In the genomic region with DNA sequence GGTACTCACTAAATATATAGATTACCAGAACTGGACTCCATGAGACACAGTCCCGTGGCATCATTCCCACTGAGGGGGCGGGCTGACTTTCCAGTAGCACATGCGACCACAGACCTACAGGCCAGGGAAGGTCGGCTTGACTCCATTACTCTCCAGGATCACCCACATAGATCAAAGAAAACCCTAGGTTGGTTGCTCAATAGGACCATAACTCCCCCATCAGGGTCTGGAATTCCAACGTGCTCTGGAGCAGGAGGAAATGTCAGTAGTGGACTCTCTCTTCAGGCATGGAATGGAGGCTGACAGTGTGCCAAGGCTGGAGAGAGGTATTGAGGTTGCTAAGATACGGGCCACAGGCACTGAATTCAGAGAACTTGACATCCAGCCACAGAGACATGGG, we compare ENCODE assay signal across 22 mouse cellular contexts.
DNase-seq lines count a peak whose midpoint lies in the region; ATAC-seq and TF ChIP-seq lines count a peak whose summit lies in the region.
"Had no signal": no experiment of that assay in that cellular context is flagged by ENCODE, and none has a peak within 500 bp of the region (broad histone marks: within the 10 kb centered on the region; RNA-seq: fewer than 3 reads in every experiment).

No protein-coding gene starts in this region.

- H3K4me1 ChIP-seq in lung, embryonic 14.5 days (ENCODE audit: insufficient read depth), result 0 out of 2 replicates have a peak, but pooled peaks cover 3% of the 10 kb centered on the region
- H3K4me1 ChIP-seq in lung, adult 2 months (ENCODE audit: control insufficient read depth, insufficient read depth, low read length), result no peaks in the 10 kb centered on the region
- H3K4me1 ChIP-seq: forebrain, embryonic 15.5 days; hindbrain, embryonic 10.5 days; liver, embryonic 15.5 days had no signal

- H3K4me2 ChIP-seq in lung, embryonic 14.5 days, result no peak overlapping the region
- H3K4me2 ChIP-seq: forebrain, embryonic 15.5 days; heart, embryonic 11.5 days; liver, embryonic 15.5 days had no signal

- DNase-seq in cerebellum, postnatal 10 days, result peak; percentile 22 to 51
- DNase-seq in cerebellum, postnatal 25 days, result no peak
- DNase-seq in lung, embryonic 14.5 days, result peak; percentile 69
- no peak for DNase-seq in lung, adult 2 months
- DNase-seq in NIH3T3 (ENCODE audit: low read depth), result peak; percentile 31
- peak; percentile 11 for DNase-seq in embryo, embryonic 9.5 days (ENCODE audit: extremely low spot score)
- DNase-seq in cerebellum, postnatal 36 days, result no peak
- DNase-seq: adrenal gland, postnatal 36 days; cerebellum, adult 11 months; cerebellum, adult 9-11 months; gastrocnemius, postnatal 10 days; kidney, postnatal 14 days; liver; thymus, adult 2 months had no signal

- H3K9me3 ChIP-seq in lung, embryonic 14.5 days (ENCODE audit: low read depth, low read length), result no peaks in the 10 kb centered on the region
- H3K9me3 ChIP-seq: forebrain, embryonic 15.5 days; liver, embryonic 15.5 days had no signal

- no peaks in the 10 kb centered on the region for H3K36me3 ChIP-seq in lung, embryonic 14.5 days (ENCODE audit: insufficient read depth)
- H3K36me3 ChIP-seq: embryonic facial prominence, embryonic 10.5 days; forebrain, embryonic 15.5 days; hindbrain, embryonic 10.5 days; liver, embryonic 15.5 days had no signal

- H3K27me3 ChIP-seq in lung, embryonic 14.5 days (ENCODE audit: insufficient read depth, low read length), result no peaks in the 10 kb centered on the region
- H3K27me3 ChIP-seq: forebrain, embryonic 15.5 days; liver, embryonic 15.5 days had no signal

- 32% methylated on average over 6 of the region's 6 CpGs for WGBS in lung, embryonic 14.5 days
- WGBS in lung, adult 2 months, result 60% methylated on average over 6 of the region's 6 CpGs

- H3K27ac ChIP-seq in lung, embryonic 14.5 days (ENCODE audit: low read depth), result no peak overlapping the region
- H3K27ac ChIP-seq: embryonic facial prominence, embryonic 10.5 days; forebrain, embryonic 15.5 days; hindbrain, embryonic 10.5 days; liver, embryonic 15.5 days had no signal

- no peak for TF ChIP-seq POLR2A in lung, adult 2 months (IDR thresholded peaks at IDR 0.05; ENCODE audit: borderline replicate concordance, extremely low read depth, low read depth, low read length)

- peak; percentile 49; the same call in 1 of the 2 replicates for ATAC-seq in lung, embryonic 14.5 days (ENCODE audit: insufficient read depth)
- no peak for ATAC-seq in megakaryocyte progenitor cell, adult 5-6 weeks (replicated peaks; ENCODE audit: poor library complexity)
- ATAC-seq: forebrain, embryonic 15.5 days; hindbrain, embryonic 16.5 days; intestine, embryonic 16.5 days had no signal

- TF ChIP-seq CTCF in lung, embryonic 14.5 days (IDR thresholded peaks at IDR 0.05; ENCODE audit: low read depth), result no peak
- no peak for TF ChIP-seq CTCF in lung, adult 2 months (IDR thresholded peaks at IDR 0.05; ENCODE audit: insufficient read depth, low read length)

- no peak overlapping the region for H3K4me3 ChIP-seq in lung, embryonic 14.5 days (ENCODE audit: low read depth, low read length)
- no peak overlapping the region for H3K4me3 ChIP-seq in lung, adult 2 months (replicated peaks; ENCODE audit: extremely low read depth, low read depth, low read length)
- H3K4me3 ChIP-seq: embryonic facial prominence, embryonic 10.5 days; forebrain, embryonic 15.5 days; hindbrain, embryonic 10.5 days; liver, embryonic 15.5 days had no signal

- no peak overlapping the region for H3K9ac ChIP-seq in lung, embryonic 14.5 days
- H3K9ac ChIP-seq: forebrain, embryonic 15.5 days; liver, embryonic 15.5 days had no signal

Comparison
In these comparisons a context has a peak if more than half of its experiments do, and no peak if none do; other contexts are left out.
1. DNase-seq: peak in cerebellum, postnatal 10 days (2 of 2), lung, embryonic 14.5 days (single experiment), NIH3T3 (single experiment) and embryo, embryonic 9.5 days (single experiment); none in cerebellum, postnatal 25 days (0 of 2), lung, adult 2 months (single experiment) and cerebellum, postnatal 36 days (0 of 2).